Mouse (Mus musculus) liver, adult 2 months (tissue): ENCODE results near the gene Gpr160.

Source experiments
- CTCF ChIP-seq: fragments of 200-500 bp; IDR thresholded peaks from 2 replicates; pipeline ENCODE4 v1.5.1; 2011; ENCODE audit warnings: low read depth, low read length, control low read depth
- POLR2A ChIP-seq: fragments of 200-500 bp; IDR thresholded peaks from 2 replicates; pipeline ENCODE4 v1.6.1; 2011; ENCODE audit warnings: low read length, control low read depth; ENCODE audit not compliant: insufficient read depth; ENCODE audit errors: extremely low read depth

- no peak for TF ChIP-seq CTCF
- TF ChIP-seq POLR2A, result no peak
Measured at GRCm38 (mm10) chr3:30831848-30832606, 23.7 kb upstream of the Gpr160 start.
